Mouse (Mus musculus) small intestine, adult 2 months (tissue): ENCODE results near the gene Utp4.

Experiments used
- CTCF ChIP-seq: fragments of 200-500 bp; IDR thresholded peaks from 2 replicates; pipeline ENCODE4 v1.5.1; 2012; ENCODE audit warnings: low read depth, mild to moderate bottlenecking, control low read depth, inconsistent platforms, low read length, moderate library complexity, mixed read lengths; ENCODE audit not compliant: insufficient replicate concordance, insufficient read length; ENCODE audit errors: extremely low read depth
- POLR2A ChIP-seq: fragments of 200-500 bp; IDR thresholded peaks from 2 replicates; pipeline ENCODE4 v1.6.1; 2012; ENCODE audit warnings: low read depth, mild to moderate bottlenecking, control low read depth, inconsistent platforms, low read length, moderate library complexity

GRCm38 (mm10) chr8:106865354-106865753 is 28.1 kb upstream of the Utp4 start:
- TF ChIP-seq CTCF (no peak), POLR2A (no peak)
